Mouse (Mus musculus) small intestine, adult 2 months (tissue): ENCODE results near the gene Sost. TPM values are rescaled to one million over a fixed set of nuclear protein-coding genes. Genes with fewer than 3 reads are reported as not detected.
A peak's percentile ranks its signal among the peaks of the same experiment; 100 is the strongest.

Source experiments
- H3K27ac ChIP-seq: fragments of 200-500 bp; 2 replicates; pipeline ENCODE4 v1.5.1; 2012; ENCODE audit warnings: low read depth, low read length, control low read depth, inconsistent platforms; ENCODE audit not compliant: insufficient read depth
- H3K27me3 ChIP-seq: fragments of 200-500 bp; 2 replicates; pipeline ENCODE4 v1.6.1; 2012; ENCODE audit warnings: mild to moderate bottlenecking, moderate library complexity, low read length, inconsistent platforms; ENCODE audit not compliant: control insufficient read depth, insufficient read depth
- H3K36me3 ChIP-seq: fragments of 200-500 bp; 2 replicates; pipeline ENCODE4 v1.6.1; 2012; ENCODE audit warnings: mild to moderate bottlenecking, low read length, control low read depth, inconsistent platforms; ENCODE audit not compliant: control insufficient read depth, insufficient read depth
- H3K4me1 ChIP-seq: fragments of 200-500 bp; 2 replicates; pipeline ENCODE4 v1.6.1; 2012; ENCODE audit warnings: low read length, inconsistent platforms, mixed read lengths; ENCODE audit not compliant: control insufficient read depth, insufficient read depth, insufficient read length
- H3K4me3 ChIP-seq: fragments of 200-500 bp; 2 replicates; pipeline ENCODE4 v1.5.1; 2012; ENCODE audit warnings: low read depth, mild to moderate bottlenecking, control low read depth, inconsistent platforms, low read length, moderate library complexity
- CTCF ChIP-seq: fragments of 200-500 bp; IDR thresholded peaks from 2 replicates; pipeline ENCODE4 v1.5.1; 2012; ENCODE audit warnings: low read depth, mild to moderate bottlenecking, control low read depth, inconsistent platforms, low read length, moderate library complexity, mixed read lengths; ENCODE audit not compliant: insufficient replicate concordance, insufficient read length; ENCODE audit errors: extremely low read depth
- POLR2A ChIP-seq: fragments of 200-500 bp; IDR thresholded peaks from 2 replicates; pipeline ENCODE4 v1.6.1; 2012; ENCODE audit warnings: low read depth, mild to moderate bottlenecking, control low read depth, inconsistent platforms, low read length, moderate library complexity
- WGBS: fragments of 180-500 bp; shearing (Covaris S2); methylation state at CpG from one replicate; pipeline ENCODE4 v1.1.7; 2018; 5-methylcytosine and 5-hydroxymethylcytosine counted together
- polyA plus RNA-seq: library from polyadenylated mRNA; depleted of rRNA; stranded (reverse); fragments of >200 nt; gene quantifications from 2 replicates; pipeline ENCODE4 v1.2.3, GENCODE M21; 2012

The Sost gene
- polyA plus RNA-seq, 1 experiment: not detected

DNA sequence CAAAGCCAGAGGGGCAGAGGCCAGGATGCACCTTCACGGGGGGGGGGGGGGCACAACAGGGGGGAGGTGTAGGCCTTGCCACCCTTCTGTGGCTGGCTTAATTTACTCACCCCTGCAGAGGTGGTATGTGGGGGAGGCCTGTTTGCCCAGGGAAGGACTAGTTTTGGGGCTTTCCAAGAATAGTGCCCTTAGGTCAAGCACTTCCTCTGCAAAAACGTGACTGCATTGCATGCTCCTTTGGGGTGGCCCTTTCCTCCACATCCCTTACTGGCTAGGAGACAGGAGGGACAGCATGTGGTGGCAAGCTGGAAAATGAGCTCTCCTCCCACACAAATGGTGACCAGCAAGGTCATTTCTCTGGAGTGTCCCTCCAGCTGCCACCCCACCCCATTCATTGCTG, 1.3 kb downstream of the Sost start:
- 9% methylated on average over 2 of the region's 2 CpGs for WGBS

DNA sequence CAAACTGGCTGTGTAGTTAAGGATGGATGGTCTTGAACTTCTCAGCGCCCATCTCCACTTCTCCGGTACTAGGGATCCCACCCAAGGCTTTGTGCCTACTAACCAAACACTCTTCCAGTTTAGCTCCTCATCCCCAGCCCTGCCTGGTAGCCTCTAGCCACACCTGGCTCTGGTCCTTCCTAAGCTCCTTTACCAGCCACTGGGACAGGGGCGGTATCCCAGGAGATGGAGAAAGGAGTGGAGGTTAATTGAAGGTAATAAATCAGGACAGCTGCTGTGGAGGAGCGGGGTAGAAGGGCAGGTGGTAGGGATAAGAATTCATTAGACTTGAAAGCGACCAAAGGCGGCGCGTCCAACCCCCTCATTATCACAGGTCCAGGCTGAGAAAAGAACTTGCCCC, 2.2 kb downstream of the Sost start:
- TF ChIP-seq POLR2A (no peak), CTCF (no peak)
- peaks cover 39% of the 10 kb centered on the region for H3K27me3 ChIP-seq
- H3K4me3 ChIP-seq: no peak overlapping the region
- H3K4me1 ChIP-seq: 0 out of 2 replicates have a peak, but pooled peaks cover 3% of the 10 kb centered on the region
- no peak overlapping the region for H3K27ac ChIP-seq
- H3K36me3 ChIP-seq: no peaks in the 10 kb centered on the region
- WGBS: 11% methylated on average over 8 of the region's 8 CpGs

More for the DNA sequence above, 1.3 kb downstream of the Sost start:
- TF ChIP-seq POLR2A: no peak
- TF ChIP-seq CTCF: no peak
- Histone ChIP-seq H3K4me1 (0 out of 2 replicates have a peak, but pooled peaks cover 3% of the 10 kb centered on the region), H3K27me3 (peaks cover 39% of the 10 kb centered on the region), H3K4me3 (no peak overlapping the region), H3K36me3 (no peaks in the 10 kb centered on the region), H3K27ac (no peak overlapping the region)

DNA sequence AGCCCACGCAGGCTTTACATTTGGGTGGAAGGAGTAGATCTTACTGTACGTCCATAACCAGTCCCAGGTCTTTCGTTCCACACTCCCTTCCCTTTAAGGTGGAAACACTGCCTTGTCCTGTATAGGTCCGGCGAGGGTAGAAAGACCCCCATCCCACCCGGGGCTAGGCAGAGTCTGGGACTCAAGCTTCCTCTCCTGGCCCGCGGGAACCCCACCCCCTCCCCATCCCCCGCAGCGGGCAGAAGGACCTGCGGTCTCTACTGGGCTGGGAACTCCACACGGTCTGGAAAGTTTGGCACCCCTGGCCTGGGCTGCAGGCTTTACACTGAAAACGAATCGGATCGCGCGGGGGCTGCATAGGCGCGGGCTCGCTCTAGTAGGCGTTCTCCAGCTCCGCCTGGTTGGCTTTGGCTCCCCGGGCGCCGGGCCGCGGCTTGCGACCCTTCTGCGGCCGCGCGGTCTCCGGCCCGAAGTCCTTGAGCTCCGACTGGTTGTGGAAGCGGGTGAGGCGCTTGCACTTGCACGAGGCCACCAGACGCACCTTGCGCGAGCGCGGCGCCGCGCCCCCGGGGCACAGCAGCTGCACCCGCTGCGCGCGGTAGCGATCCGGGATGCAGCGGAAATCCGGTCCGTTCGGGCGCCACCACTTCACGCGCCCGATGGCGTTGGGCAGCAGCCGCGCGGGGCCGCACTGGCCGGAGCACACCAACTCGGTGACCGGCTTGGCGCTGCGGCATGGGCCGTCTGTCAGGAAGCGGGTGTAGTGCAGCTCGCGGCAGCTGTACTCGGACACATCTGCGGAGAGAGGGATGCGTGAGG, 3.1 kb downstream of the Sost start:
- Histone ChIP-seq H3K27me3 (peaks cover 39% of the 10 kb centered on the region), H3K4me1 (0 out of 2 replicates have a peak, but pooled peaks cover 3% of the 10 kb centered on the region), H3K36me3 (no peaks in the 10 kb centered on the region), H3K4me3 (peak overlapping the region; percentile 48), H3K27ac (no peak overlapping the region)
- WGBS: under 1% methylated on average over 78 of the region's 78 CpGs
- TF ChIP-seq CTCF (no peak), POLR2A (no peak)

DNA sequence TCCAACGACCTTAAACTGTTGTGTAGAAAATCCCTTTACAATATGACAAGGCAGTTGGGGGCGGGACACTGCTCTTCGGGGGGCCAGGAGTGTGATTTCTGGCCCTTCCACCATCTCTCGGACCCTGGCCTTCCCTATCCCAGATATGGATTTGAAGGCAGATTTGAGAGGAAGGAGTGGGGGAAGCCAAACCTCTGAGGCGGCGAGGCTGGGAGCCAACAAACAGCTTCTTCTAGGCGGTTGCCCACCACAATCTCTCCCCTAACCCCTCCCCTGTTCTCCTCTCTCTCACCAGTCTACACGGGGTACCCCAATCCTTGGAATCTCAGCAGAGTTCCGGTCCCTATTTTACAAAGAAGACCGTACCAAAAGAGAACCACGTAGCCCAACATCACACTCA, 3.8 kb downstream of the Sost start:
- H3K27me3 ChIP-seq: peaks cover 39% of the 10 kb centered on the region
- H3K27ac ChIP-seq: no peak overlapping the region
- TF ChIP-seq CTCF (no peak), POLR2A (no peak)
- H3K36me3 ChIP-seq: no peaks in the 10 kb centered on the region
- 0 out of 2 replicates have a peak, but pooled peaks cover 3% of the 10 kb centered on the region for H3K4me1 ChIP-seq
- H3K4me3 ChIP-seq: no peak overlapping the region
- 7% methylated on average over 11 of the region's 11 CpGs for WGBS

DNA sequence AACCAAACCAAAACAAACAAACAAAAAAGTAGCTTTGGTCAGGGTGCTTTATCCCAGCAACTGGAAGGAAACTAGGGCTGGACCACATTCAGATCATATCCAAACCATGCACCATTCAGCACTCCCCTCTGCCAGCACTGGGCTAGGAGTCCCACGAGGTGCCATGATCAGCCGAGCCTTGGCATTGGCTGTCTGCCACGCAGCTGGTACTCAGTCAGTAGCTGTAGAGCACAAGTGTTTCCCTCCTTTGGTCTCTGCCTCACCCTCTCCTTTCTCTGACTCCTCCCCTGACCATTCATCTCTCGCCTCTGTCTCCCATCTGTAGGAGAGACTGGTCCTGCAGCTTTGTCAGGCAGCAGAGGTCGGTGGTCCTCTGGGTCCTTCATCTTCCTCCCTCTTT, 9.3 kb downstream of the Sost start:
- WGBS: 35% methylated on average over 5 of the region's 5 CpGs
- peaks cover 3% of the 10 kb centered on the region for H3K4me1 ChIP-seq

DNA sequence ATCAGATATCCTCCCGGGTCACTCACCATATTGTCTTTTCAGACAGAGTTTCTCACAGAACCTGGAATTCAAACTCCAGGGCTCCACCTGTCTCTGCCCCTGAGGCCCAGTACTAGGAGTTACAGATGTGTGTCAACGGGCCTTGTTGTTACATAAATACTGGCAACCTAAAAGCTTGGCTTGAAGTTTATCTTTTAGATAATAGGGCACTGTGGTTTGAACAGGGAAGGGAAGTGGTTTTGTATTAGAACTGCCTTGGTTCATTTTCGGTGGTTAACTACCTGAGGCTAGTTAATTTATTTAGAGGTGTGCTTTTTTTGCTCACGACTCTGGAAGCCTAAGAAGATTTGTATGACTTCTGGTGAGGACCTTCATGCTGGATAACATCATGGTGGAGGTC, 13.4 kb downstream of the Sost start:
- Histone ChIP-seq H3K36me3 (no peaks in the 10 kb centered on the region), H3K27me3 (no peaks in the 10 kb centered on the region), H3K27ac (no peak overlapping the region), H3K4me1 (peaks cover 3% of the 10 kb centered on the region), H3K4me3 (no peak overlapping the region)
- no peak for TF ChIP-seq CTCF
- 25% methylated on average over 4 of the region's 4 CpGs for WGBS

More for the DNA sequence above, 9.3 kb downstream of the Sost start:
- Histone ChIP-seq H3K27me3 (0 out of 2 replicates have a peak, but pooled peaks cover 3% of the 10 kb centered on the region), H3K4me3 (no peak overlapping the region), H3K27ac (no peak overlapping the region), H3K36me3 (no peaks in the 10 kb centered on the region)
- no peak for TF ChIP-seq POLR2A
- no peak for TF ChIP-seq CTCF

DNA sequence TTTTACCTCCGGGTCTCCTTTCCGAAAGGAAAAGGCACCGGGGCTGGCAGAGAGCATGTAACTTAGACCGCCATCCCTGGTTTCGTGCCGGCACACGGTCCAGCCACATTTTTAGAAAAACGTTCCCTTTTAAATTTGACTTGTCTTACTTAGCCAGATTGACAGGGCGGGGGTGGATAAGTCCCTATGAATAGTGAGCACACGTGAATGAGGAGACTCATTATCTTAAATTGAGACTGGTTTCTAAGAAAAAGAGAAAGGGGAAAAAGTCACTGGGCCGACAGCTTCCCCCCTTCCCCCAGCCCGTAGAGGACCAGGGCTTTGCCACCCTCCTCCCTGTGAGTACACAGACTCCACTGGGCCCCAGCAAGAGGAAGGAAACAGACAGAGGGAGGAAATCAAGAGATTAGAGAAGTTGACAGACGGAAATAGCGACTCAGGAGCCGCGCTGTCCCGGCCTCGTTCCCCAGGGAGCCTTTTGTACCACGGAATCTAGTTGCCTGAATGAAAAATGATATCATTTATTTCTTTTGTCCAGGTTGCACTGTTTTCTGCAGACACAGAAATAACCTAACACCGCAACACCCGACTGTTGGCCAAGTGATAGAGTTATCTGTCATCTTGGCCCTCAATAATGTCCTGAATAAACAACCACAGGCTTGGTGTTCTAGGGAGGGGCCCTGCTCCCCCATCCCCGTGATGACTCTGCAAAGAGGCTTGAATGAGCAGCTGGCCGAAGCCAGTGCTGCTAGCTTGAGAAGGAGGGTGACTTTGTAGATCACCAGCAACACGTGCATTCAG, 14.1 kb downstream of the Sost start:
- WGBS: 21% methylated on average over 24 of the region's 24 CpGs
- H3K4me1 ChIP-seq: peaks cover 3% of the 10 kb centered on the region
- no peaks in the 10 kb centered on the region for H3K36me3 ChIP-seq
- H3K27ac ChIP-seq: no peak overlapping the region
- H3K27me3 ChIP-seq: no peaks in the 10 kb centered on the region
- no peak overlapping the region for H3K4me3 ChIP-seq
- TF ChIP-seq POLR2A: no peak
- TF ChIP-seq CTCF: no peak
